Mouse (Mus musculus) liver, adult 2 months (tissue): Measurements from ENCODE around the gene Ubqln4. TPM values are rescaled to one million over a fixed set of nuclear protein-coding genes. Genes with fewer than 3 reads are reported as not detected.
"Not testable (repeated sequence)": the region's sequence is repeated elsewhere in the genome, so short reads cannot be mapped to it uniquely, and the experiment has no call there.

Experiments used
- DNase-seq: peaks from one replicate; pipeline ENCODE4 v3.0.0-alpha.2; 2011; ENCODE audit warnings: low read depth, low spot score; ENCODE audit errors: extremely low read depth
- H3K27ac ChIP-seq: fragments of 200-500 bp; replicated peaks from 2 replicates; pipeline ENCODE4 v1.5.1; 2012; ENCODE audit warnings: low read depth, mild to moderate bottlenecking, control low read depth, inconsistent platforms, low read length; ENCODE audit not compliant: insufficient read depth
- H3K27me3 ChIP-seq: fragments of 200-500 bp; 2 replicates; pipeline ENCODE4 v1.6.1; 2012; ENCODE audit warnings: mild to moderate bottlenecking, moderate library complexity, low read length, inconsistent platforms; ENCODE audit not compliant: control insufficient read depth, insufficient read depth
- H3K36me3 ChIP-seq: fragments of 200-500 bp; 2 replicates; pipeline ENCODE4 v1.6.1; 2012; ENCODE audit warnings: low read length, inconsistent platforms; ENCODE audit not compliant: control insufficient read depth, insufficient read depth
- H3K4me1 ChIP-seq: fragments of 200-500 bp; 2 replicates; pipeline ENCODE4 v1.6.1; 2011; ENCODE audit warnings: low read length; ENCODE audit not compliant: control insufficient read depth, insufficient read depth
- H3K4me3 ChIP-seq: fragments of 200-500 bp; 2 replicates; pipeline ENCODE4 v1.5.1; 2011; ENCODE audit warnings: low read depth, mild to moderate bottlenecking, control low read depth, low read length, moderate library complexity; ENCODE audit not compliant: insufficient read depth
- H3K79me2 ChIP-seq: fragments of 200-500 bp; 2 replicates; pipeline ENCODE4 v1.6.1; 2012; ENCODE audit warnings: inconsistent platforms, mild to moderate bottlenecking, low read length, moderate library complexity; ENCODE audit not compliant: control insufficient read depth, insufficient read depth
- H3K9ac ChIP-seq: fragments of 200-500 bp; 2 replicates; pipeline ENCODE4 v1.6.1; 2012; ENCODE audit warnings: low read depth, mild to moderate bottlenecking, control low read depth, inconsistent platforms, low read length
- CTCF ChIP-seq: fragments of 200-500 bp; IDR thresholded peaks from 2 replicates; pipeline ENCODE4 v1.5.1; 2011; ENCODE audit warnings: low read depth, low read length, control low read depth
- POLR2A ChIP-seq: fragments of 200-500 bp; IDR thresholded peaks from 2 replicates; pipeline ENCODE4 v1.6.1; 2011; ENCODE audit warnings: low read length, control low read depth; ENCODE audit not compliant: insufficient read depth; ENCODE audit errors: extremely low read depth
- WGBS: fragments of 180-500 bp; shearing (Covaris S2); methylation state at CpG from one replicate; pipeline ENCODE4 v1.1.7; 2018; 5-methylcytosine and 5-hydroxymethylcytosine counted together
- polyA plus RNA-seq: library from polyadenylated mRNA; depleted of rRNA; stranded (reverse); fragments of >200 nt; gene quantifications from 2 replicates; pipeline ENCODE4 v1.2.3, GENCODE M21; 2012
- total RNA-seq: library from RNA; depleted of rRNA; stranded (reverse); fragments of >200 nt; gene quantifications from 2 replicates; pipeline ENCODE4 v1.2.3, GENCODE M21; 2014

Gene Ubqln4
- total and polyA plus RNA-seq, 2 experiments = 8.3 to 41.1 TPM

- 22% methylated on average over 6 of the region's 6 CpGs for whole genome bisulfite sequencing
- H3K27me3 ChIP-seq = no peaks in the 10 kb centered on the region
- TF ChIP-seq POLR2A (no peak), CTCF (peak; percentile 74)
- no peak overlapping the region for H3K9ac ChIP-seq
- no peaks in the 10 kb centered on the region for H3K4me1 ChIP-seq
- peak; percentile 78 for DNase-seq
- no peaks in the 10 kb centered on the region for H3K79me2 ChIP-seq
- H3K36me3 ChIP-seq = no peaks in the 10 kb centered on the region
- H3K4me3 ChIP-seq = no peak overlapping the region
- no peak overlapping the region for H3K27ac ChIP-seq
Observed at GRCm38 (mm10) chr3:88603714-88604161, 50.2 kb downstream of the Ubqln4 start.

- H3K79me2 ChIP-seq = no peaks in the 10 kb centered on the region
- H3K27ac ChIP-seq = no peak overlapping the region
- 88% methylated on average over 7 of the region's 7 CpGs for WGBS
- no peaks in the 10 kb centered on the region for H3K36me3 ChIP-seq
- no peak overlapping the region for H3K9ac ChIP-seq
- no peaks in the 10 kb centered on the region for H3K27me3 ChIP-seq
- H3K4me1 ChIP-seq = no peaks in the 10 kb centered on the region
- DNase-seq = no peak
- TF ChIP-seq POLR2A (no peak), CTCF (no peak)
- no peak overlapping the region for H3K4me3 ChIP-seq
Observed at GRCm38 (mm10) chr3:88604863-88605262, 51.3 kb downstream of the Ubqln4 start.

- H3K79me2 ChIP-seq, H3K9ac ChIP-seq, H3K27me3 ChIP-seq, H3K27ac ChIP-seq, DNase-seq, H3K4me3 ChIP-seq, H3K36me3 ChIP-seq, H3K4me1 ChIP-seq: not testable (repeated sequence)
- 95% methylated on average over 2 of the region's 2 CpGs for WGBS
Observed at GRCm38 (mm10) chr3:88605666-88606065, 52.1 kb downstream of the Ubqln4 start, which contains the start of gene Arhgef2. Arhgef2 (plus strand) TSS chr3:88605966.

GRCm38 (mm10) chr3:88607065-88607757 lies 53.7 kb downstream of the Ubqln4 start:
- no peaks in the 10 kb centered on the region for H3K36me3 ChIP-seq
- peak; percentile 39 for DNase-seq
- H3K79me2 ChIP-seq = no peaks in the 10 kb centered on the region
- WGBS = 2% methylated on average over 20 of the region's 20 CpGs
- no peak overlapping the region for H3K27ac ChIP-seq
- no peaks in the 10 kb centered on the region for H3K27me3 ChIP-seq
- H3K9ac ChIP-seq = peak overlapping the region; percentile 32; the same call in 1 of the 2 replicates
- H3K4me3 ChIP-seq = no peak overlapping the region
- H3K4me1 ChIP-seq = no peaks in the 10 kb centered on the region
- TF ChIP-seq POLR2A (no peak), CTCF (peak; percentile 95)

GRCm38 (mm10) chr3:88607758-88608138 lies 54.2 kb downstream of the Ubqln4 start:
- Histone ChIP-seq H3K4me3 (no peak overlapping the region), H3K79me2 (no peaks in the 10 kb centered on the region), H3K4me1 (no peaks in the 10 kb centered on the region), H3K27ac (no peak overlapping the region), H3K9ac (peak overlapping the region; percentile 32; the same call in 1 of the 2 replicates), H3K36me3 (no peaks in the 10 kb centered on the region), H3K27me3 (no peaks in the 10 kb centered on the region)
- no peak for DNase-seq
- no peak for TF ChIP-seq POLR2A
- TF ChIP-seq CTCF = no peak
- WGBS = 32% methylated on average over 10 of the region's 10 CpGs

GRCm38 (mm10) chr3:88609066-88609465 lies 55.5 kb downstream of the Ubqln4 start:
- H3K9ac ChIP-seq = no peak overlapping the region
- H3K4me3 ChIP-seq = no peak overlapping the region
- no peaks in the 10 kb centered on the region for H3K27me3 ChIP-seq
- WGBS = 60% methylated on average over 4 of the region's 4 CpGs
- no peak for DNase-seq
- H3K27ac ChIP-seq = no peak overlapping the region
- no peak for TF ChIP-seq CTCF
- no peak for TF ChIP-seq POLR2A
- no peaks in the 10 kb centered on the region for H3K79me2 ChIP-seq
- H3K4me1 ChIP-seq = no peaks in the 10 kb centered on the region
- H3K36me3 ChIP-seq = no peaks in the 10 kb centered on the region
